Mouse (Mus musculus): Measurements from ENCODE around the gene Pmpca.
A peak's percentile ranks its signal among the peaks of the same experiment; 100 is the strongest.
"Not testable (repeated sequence)": the region's sequence is repeated elsewhere in the genome, so short reads cannot be mapped to it uniquely, and the experiment has no call there.

The Pmpca gene

GRCm38 (mm10) chr2:26368572-26368971 is 20.6 kb upstream of the Pmpca start:
- no peak for DNase-seq (ENCODE audit: low read depth, low spot score)

- no peak for DNase-seq (ENCODE audit: low read depth, low spot score)
Measured at GRCm38 (mm10) chr2:26372396-26372795, 16.7 kb upstream of the Pmpca start.

DNA sequence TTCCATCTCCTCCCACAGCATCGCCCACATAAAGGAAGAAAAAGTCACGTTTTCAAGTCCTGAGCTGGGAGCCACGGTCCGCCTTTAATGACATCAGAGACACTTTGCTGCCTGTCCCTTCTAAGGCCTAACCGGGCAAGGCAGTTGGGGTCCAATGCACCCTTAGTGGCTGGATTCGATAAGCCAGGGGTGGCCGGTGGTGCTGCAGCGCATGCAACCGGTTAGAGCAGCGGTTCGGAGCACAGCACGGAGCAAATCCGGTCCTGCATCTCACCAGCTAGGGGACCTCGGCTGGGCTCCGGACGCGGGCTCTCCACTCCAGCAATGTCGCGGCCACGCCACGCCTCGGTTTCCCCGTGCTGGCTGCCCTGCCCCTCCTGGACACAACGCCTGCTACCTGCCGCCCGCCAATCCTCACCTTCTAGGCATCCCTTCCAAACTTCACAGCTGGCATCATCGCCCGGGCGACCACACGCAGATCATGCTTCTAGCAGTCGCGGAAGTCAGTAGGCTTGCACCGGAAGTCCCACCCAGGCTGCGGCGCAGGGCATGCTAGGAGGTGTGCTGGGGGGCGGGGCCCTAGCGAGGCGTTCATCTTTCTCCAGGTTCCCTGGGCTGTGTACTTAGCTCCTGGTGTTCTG is 8.9 kb upstream of the Pmpca start, which contains the start of gene Snapc4:
TSS of gene Snapc4 (minus strand) at position 523 of the 641 bp plus-strand sequence.
- peak; percentile 89 for DNase-seq (ENCODE audit: low read depth, low spot score)

DNA sequence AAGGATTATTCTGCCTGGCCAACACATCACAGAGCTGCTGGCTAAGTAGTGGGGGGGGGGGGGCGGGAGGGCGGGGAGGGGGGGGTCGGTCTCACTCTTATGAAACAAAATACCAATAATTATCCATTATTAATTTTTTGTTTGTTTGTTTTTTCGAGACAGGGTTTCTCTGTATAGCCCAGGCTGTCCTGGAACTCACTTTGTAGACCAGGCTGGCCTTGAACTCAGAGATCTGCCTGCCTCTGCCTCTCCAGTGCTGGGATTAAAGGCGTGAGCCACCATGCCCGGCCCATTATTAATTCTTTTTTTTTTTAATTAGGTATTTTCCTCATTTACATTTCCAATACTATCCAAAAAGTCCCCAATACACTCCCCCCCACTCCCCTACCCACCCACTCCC is 8.3 kb upstream of the Pmpca start:
- not testable (repeated sequence) for DNase-seq (ENCODE audit: low read depth, low spot score)

DNA sequence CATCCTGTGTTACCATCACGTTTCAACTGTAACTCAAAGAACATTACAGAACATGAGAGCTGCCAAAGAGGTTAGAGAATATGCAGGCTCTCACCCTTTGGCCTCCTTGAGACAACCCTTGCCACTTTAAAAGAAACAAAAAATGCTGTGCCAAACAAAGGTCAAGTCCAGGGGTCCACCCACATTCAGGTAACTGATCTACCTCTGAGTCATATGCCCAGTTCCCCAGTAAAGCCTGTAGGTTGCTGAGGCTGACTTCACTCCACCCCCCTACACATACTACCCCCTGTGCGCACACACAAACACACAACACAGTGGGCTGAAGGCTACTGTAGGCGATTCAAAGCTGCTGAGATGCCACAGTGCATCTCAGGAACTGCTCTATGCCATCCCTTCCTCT is 1.4 kb upstream of the Pmpca start:
- no peak for DNase-seq (ENCODE audit: low read depth, low spot score)

DNA sequence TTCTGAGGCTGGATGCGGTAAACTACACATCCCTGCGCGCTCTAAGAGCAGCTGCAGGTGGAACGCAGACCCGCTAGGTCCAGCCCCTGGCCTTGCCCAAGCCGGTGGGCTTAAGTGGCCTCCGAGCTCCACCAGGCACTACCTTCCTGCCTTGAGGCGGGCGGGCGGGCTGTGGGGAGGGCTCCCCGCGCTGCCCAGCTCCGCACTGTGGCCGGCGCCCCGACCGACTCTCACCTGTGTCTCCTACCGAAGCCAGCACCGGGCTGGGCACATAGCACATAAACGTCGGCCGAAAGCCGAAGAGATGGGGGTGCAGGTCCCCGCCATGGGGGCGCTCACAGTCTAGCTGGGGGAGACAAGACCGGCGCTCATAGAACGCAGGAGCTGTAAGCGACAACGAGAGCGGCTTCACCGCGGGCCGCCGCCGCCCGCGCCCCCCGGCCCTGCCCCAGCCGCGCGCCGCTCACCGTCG is 421 bp upstream of the Pmpca start:
- no peak for DNase-seq (ENCODE audit: low read depth, low spot score)

GRCm38 (mm10) chr2:26390954-26391353 is 1.8 kb downstream of the Pmpca start:
- DNase-seq (ENCODE audit: low read depth, low spot score), result no peak

DNA sequence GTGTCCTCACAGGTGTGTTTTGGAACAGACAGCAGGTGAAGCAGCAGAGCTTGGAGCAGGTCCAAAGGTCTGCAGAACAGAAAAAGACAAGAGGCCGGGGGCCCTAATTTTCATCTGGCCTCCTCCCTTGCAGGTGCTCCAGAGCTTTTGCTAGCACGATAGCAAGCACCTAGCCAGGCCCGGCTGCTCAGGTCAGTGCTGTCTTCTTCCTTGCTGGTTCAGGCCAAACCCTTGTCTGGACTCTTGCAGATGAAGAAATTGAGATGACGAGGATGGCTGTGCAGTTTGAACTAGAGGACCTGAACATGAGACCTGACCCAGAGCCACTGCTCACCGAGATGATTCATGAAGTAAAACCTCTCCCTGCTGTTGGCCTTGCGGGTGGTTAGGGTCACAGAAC is 2.5 kb downstream of the Pmpca start:
- DNase-seq (ENCODE audit: low read depth, low spot score), result no peak

- no peak for DNase-seq (ENCODE audit: low read depth, low spot score)
Measured at GRCm38 (mm10) chr2:26398978-26399377, 9.8 kb downstream of the Pmpca start.

GRCm38 (mm10) chr2:26399647-26400046 is 10.5 kb downstream of the Pmpca start:
- no peak for DNase-seq (ENCODE audit: low read depth, low spot score)

- no peak for DNase-seq (ENCODE audit: low read depth, low spot score)
Measured at GRCm38 (mm10) chr2:26400296-26400695, 11.2 kb downstream of the Pmpca start.

GRCm38 (mm10) chr2:26401023-26401422 is 11.9 kb downstream of the Pmpca start:
- DNase-seq (ENCODE audit: low read depth, low spot score), result no peak

GRCm38 (mm10) chr2:26402265-26402664 is 13.1 kb downstream of the Pmpca start:
- no peak for DNase-seq (ENCODE audit: low read depth, low spot score)

GRCm38 (mm10) chr2:26403306-26403705 is 14.2 kb downstream of the Pmpca start:
- no peak for DNase-seq (ENCODE audit: low read depth, low spot score)

DNA sequence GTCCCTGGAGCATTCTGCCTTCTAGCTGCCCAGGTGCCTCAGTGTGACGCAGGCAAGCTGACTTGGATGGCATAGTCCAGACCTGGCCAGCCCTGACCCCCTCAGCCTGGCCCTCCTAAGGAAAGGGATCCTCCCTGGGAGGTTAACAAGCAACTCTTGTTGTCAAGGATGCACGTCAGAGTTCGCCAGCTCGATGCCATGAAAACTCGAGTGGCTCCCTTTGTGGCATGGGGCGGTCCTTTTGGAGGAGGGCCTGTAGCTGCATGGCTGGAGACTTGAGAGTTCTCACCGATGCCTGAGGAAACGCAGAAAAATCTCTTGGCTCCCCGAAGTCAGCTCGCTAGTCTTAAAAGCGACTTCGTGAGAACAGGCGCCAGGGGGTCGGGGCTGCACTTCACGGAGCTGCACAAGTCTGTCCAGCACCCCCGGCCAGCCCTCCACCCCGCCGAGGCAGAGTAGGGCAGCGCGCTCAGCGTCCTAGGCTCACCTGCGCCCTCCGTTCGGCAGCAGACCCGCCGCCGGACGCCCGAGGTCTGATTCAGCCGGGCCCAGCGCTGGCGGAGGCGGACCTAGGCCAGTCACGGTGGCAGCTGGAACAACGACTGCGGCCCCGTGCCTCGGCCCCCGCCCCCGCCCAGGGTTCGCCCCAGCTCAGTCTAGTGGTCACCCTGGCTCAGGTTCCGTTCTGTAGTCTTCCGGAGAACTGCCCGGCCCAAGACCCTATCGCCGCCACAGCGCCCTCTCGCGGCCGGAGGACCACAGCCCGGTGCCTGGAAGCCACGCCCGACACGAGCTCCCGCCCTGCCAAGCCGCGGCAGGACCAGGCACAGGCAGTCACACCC is 19.6 kb downstream of the Pmpca start, which contains the start of gene Inpp5e:
TSS of gene Inpp5e (minus strand) at position 689 of the 842 bp plus-strand sequence.
- peak; percentile 91 for DNase-seq (ENCODE audit: low read depth, low spot score)

DNA sequence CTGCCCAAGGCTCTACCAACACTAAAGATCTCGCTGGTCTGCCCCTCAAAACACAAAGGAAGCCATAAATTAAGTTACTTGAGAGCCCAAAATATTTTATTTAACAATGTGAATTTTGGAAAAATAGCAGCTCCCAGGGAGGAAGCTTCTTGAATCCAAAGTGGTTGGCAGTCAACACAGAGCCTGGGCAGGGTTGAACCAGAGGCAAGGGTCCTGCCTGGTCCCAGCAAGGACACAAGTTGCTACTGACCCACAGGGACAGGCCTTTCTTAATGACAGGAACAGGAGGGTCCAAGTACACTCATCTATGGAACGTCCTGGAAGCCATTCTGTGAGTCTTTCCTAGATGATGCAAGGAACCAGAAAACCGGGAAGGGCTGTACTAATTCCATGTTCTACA is 20.2 kb downstream of the Pmpca start:
- no peak for DNase-seq (ENCODE audit: low read depth, low spot score)

GRCm38 (mm10) chr2:26410091-26410490 is 21.0 kb downstream of the Pmpca start:
- no peak for DNase-seq (ENCODE audit: low read depth, low spot score)

GRCm38 (mm10) chr2:26410931-26411411 is 21.8 kb downstream of the Pmpca start:
- DNase-seq (ENCODE audit: low read depth, low spot score), result no peak

GRCm38 (mm10) chr2:26417066-26417465 is 27.9 kb downstream of the Pmpca start:
- DNase-seq (ENCODE audit: low read depth, low spot score), result no peak

GRCm38 (mm10) chr2:26418120-26418519 is 29.0 kb downstream of the Pmpca start:
- no peak for DNase-seq (ENCODE audit: low read depth, low spot score)

DNA sequence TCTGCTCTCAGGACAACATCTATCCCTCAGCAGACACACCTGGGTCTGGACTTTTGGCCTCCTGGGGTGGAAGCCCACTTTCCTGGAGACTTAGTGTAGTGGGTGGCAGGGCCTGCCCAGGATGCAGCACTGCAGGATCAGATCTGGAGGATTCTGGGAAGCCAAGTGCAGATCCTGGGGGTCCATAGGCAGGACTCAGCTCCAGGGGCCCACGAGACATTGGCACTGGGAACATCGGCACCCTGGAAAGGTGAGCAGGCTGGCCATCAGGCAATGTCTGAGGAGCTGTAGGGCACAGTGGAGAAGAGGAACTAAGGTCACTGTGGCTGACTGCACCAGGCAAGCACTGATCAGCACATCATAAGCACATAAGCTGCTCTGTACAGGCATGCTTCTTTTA is 32.8 kb downstream of the Pmpca start:
- DNase-seq (ENCODE audit: low read depth, low spot score), result no peak

GRCm38 (mm10) chr2:26423086-26423485 is 33.9 kb downstream of the Pmpca start:
- no peak for DNase-seq (ENCODE audit: low read depth, low spot score)

DNA sequence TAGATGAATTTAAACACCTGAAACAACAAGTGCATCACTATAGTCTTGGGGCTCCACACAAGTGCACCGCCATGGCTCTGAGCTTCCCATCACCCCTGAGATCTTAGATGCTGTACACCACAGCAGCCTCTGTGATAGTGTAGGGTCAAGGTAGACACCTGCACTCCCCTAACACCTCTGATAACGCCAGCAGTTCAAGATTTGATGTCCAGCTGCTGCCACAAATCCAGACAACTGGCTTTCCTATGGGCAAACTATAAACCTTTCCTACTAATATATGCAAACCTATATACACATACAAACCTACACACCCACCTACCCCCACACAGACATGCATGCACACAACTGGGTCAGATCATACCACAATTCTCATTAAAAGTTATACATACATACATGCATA is 35.4 kb downstream of the Pmpca start:
- no peak for DNase-seq (ENCODE audit: low read depth, low spot score)
